Mouse (Mus musculus): ENCODE measurements around the gene Ankrd34c. TPM values are rescaled to one million over a fixed set of nuclear protein-coding genes. Genes with fewer than 3 reads are reported as not detected.

Ankrd34c gene
- polyA plus RNA-seq, 1 experiment from 2014 or later = 0.45 TPM

DNA sequence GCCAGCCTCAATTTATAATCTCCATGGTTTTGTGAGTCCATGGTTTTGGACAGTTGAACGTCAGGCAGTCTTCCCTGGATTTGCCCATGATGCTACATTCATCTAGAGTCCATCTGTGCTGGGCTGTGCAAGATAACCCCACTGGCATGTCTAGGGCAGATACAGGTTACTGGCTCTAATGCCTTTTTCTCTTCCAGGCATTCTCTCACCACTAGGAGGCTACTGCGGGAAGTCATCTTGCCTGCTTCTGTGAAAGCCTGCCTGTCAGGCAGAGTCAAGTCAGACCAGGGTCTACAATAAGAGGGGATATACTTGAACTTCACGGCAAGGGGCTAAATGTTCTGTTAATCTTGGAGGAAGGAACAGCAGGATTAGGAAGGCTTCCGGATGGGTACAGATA, 31.4 kb downstream of the Ankrd34c start:
- Histone ChIP-seq H3K27ac (replicated peaks) (no peak overlapping the region), H3K4me3 (no peak overlapping the region), H3K27me3 (no peaks in the 10 kb centered on the region), H3K36me3 (no peaks in the 10 kb centered on the region), H3K9me3 (no peaks in the 10 kb centered on the region), H3K9ac (no peak overlapping the region), H3K4me2 (no peak overlapping the region), H3K4me1 (replicated peaks) (peaks cover 9% of the 10 kb centered on the region)
- 22% methylated on average over 4 of the region's 4 CpGs for WGBS
- ATAC-seq (ENCODE audit: low FRiP score, low read depth) = no peak

DNA sequence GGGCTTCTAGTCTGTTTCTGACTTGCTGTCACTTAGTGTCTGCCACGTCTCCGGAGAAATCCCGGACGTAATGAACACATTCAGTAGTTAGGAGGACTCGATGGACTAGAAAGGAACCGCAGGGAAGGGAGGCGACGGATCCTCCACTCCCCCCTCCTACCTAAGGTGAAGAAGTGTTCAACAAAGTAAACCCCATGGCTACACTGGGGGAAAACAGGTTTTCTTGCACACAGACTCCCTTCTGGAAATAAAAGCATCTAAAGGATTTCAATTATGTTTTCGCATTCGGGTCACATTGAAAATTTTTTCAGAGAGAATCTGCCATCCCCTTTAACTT, 33.1 kb downstream of the Ankrd34c start:
- no peaks in the 10 kb centered on the region for H3K9me3 ChIP-seq
- H3K4me2 ChIP-seq = peak overlapping the region; percentile 95
- peaks cover 11% of the 10 kb centered on the region; the same call in 1 of the 2 replicates for H3K36me3 ChIP-seq
- 10% methylated on average over 10 of the region's 10 CpGs for WGBS
- H3K9ac ChIP-seq = peak overlapping the region; percentile 63
- H3K4me3 ChIP-seq = peak overlapping the region; percentile 68
- ATAC-seq (ENCODE audit: low FRiP score, low read depth) = no peak; the same call in 1 of the 2 replicates
- peaks cover 9% of the 10 kb centered on the region for H3K4me1 ChIP-seq (replicated peaks)
- peak overlapping the region; percentile 89 for H3K27ac ChIP-seq (replicated peaks)
- H3K27me3 ChIP-seq = no peaks in the 10 kb centered on the region

GRCm38 (mm10) chr9:89704265-89705196, 33.7 kb downstream of the Ankrd34c start, which contains the start of gene Tmed3:
Gene Tmed3, minus strand, starts transcription at chr9:89705068.
- no peaks in the 10 kb centered on the region for H3K27me3 ChIP-seq
- H3K9ac ChIP-seq = peak within 1 kb of the TSS; percentile 84
- ATAC-seq (ENCODE audit: low FRiP score, low read depth) = peak; percentile 99
- peak within 1 kb of the TSS; percentile 95 for H3K4me2 ChIP-seq
- peaks cover 14% of the 10 kb centered on the region for H3K36me3 ChIP-seq
- WGBS = 2% methylated on average over 52 of the region's 52 CpGs
- no peaks in the 10 kb centered on the region for H3K9me3 ChIP-seq
- H3K4me3 ChIP-seq = peak within 1 kb of the TSS; percentile 68
- peaks cover 9% of the 10 kb centered on the region for H3K4me1 ChIP-seq (replicated peaks)
- peak within 1 kb of the TSS; percentile 89 for H3K27ac ChIP-seq (replicated peaks)

DNA sequence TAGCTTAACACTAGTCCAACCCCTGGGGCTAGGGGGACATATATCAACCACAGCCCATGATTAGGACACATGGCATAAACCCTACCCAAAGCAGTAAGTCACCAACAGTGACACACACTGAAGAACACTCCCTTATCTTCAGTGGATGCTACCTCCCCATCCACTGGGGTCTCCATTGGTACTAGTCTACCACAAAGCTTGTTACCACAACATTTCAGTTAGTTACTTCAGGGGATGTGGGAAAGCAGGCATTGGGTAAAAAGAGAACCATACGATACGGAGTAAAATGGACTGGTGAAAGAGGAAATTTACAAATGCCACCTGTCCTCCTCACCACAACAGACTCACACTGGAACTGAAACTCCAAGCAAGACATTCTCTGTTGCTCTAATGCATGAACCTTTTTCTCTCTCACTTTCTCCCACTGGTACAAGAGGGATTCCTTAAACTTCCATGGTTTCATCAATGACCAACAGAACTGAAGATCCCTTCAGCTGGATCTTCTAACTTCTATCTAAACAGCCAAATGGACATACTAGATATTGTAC, 37.3 kb downstream of the Ankrd34c start:
- no peak overlapping the region for H3K9ac ChIP-seq
- H3K4me1 ChIP-seq (replicated peaks) = peaks cover 9% of the 10 kb centered on the region
- no peaks in the 10 kb centered on the region for H3K9me3 ChIP-seq
- H3K27me3 ChIP-seq = no peaks in the 10 kb centered on the region
- no peak overlapping the region for H3K4me3 ChIP-seq
- H3K27ac ChIP-seq (replicated peaks) = no peak overlapping the region
- H3K4me2 ChIP-seq = no peak overlapping the region
- ATAC-seq (ENCODE audit: low FRiP score, low read depth) = no peak
- H3K36me3 ChIP-seq = peaks cover 28% of the 10 kb centered on the region
- WGBS = 100% methylated on average over 2 of the region's 2 CpGs

DNA sequence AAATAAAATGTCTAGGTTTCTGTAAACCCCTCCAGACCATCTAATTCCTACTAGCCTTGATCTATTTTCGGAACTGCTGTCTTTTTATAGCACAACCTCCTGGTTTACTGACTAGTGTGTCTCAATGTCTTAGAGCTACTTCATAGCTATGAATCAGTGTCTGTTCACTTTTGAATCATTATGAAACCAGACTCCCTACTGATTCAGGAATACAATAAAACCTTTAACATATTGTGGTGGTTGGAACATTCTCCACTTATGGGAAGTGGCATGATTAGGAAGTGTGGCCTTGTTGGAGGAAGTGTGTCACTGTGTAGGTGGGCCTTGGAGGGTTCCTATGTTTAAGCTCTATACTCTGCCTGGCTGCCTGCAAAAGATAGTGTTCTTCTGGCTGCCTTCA, 43.1 kb downstream of the Ankrd34c start:
- H3K4me3 ChIP-seq = no peak overlapping the region
- H3K4me2 ChIP-seq = no peak overlapping the region
- H3K27ac ChIP-seq (replicated peaks) = no peak overlapping the region
- H3K4me1 ChIP-seq (replicated peaks) = no peaks in the 10 kb centered on the region
- H3K9ac ChIP-seq = no peak overlapping the region
- 98% methylated on average over 1 of the region's 1 CpGs for WGBS
- no peaks in the 10 kb centered on the region for H3K9me3 ChIP-seq
- no peaks in the 10 kb centered on the region for H3K27me3 ChIP-seq
- peaks cover 17% of the 10 kb centered on the region for H3K36me3 ChIP-seq
- no peak for ATAC-seq (ENCODE audit: low FRiP score, low read depth)

- 96% methylated on average over 2 of the region's 2 CpGs for WGBS
These were observed 44.6 kb downstream of the Ankrd34c start for GRCm38 (mm10) chr9:89693670-89694069.

GRCm38 (mm10) chr9:89689179-89689578, 49.1 kb downstream of the Ankrd34c start:
- no peaks in the 10 kb centered on the region for H3K27me3 ChIP-seq
- peak; percentile 42; the same call in 1 of the 2 replicates for ATAC-seq (ENCODE audit: low FRiP score, low read depth)
- no peak overlapping the region for H3K9ac ChIP-seq
- no peak overlapping the region for H3K27ac ChIP-seq (replicated peaks)
- H3K4me1 ChIP-seq (replicated peaks) = no peaks in the 10 kb centered on the region
- no peaks in the 10 kb centered on the region for H3K9me3 ChIP-seq
- no peaks in the 10 kb centered on the region for H3K36me3 ChIP-seq
- no peak overlapping the region for H3K4me2 ChIP-seq
- WGBS = 68% methylated on average over 1 of the region's 1 CpGs
- no peak overlapping the region for H3K4me3 ChIP-seq

More at GRCm38 (mm10) chr9:89693670-89694069, 44.6 kb downstream of the Ankrd34c start:
- Histone ChIP-seq H3K4me2 (no peak overlapping the region), H3K27me3 (no peaks in the 10 kb centered on the region), H3K4me3 (no peak overlapping the region), H3K4me1 (replicated peaks) (no peaks in the 10 kb centered on the region), H3K36me3 (peaks cover 7% of the 10 kb centered on the region), H3K9me3 (no peaks in the 10 kb centered on the region), H3K9ac (no peak overlapping the region), H3K27ac (replicated peaks) (no peak overlapping the region)
- no peak for ATAC-seq (ENCODE audit: low FRiP score, low read depth)

DNA sequence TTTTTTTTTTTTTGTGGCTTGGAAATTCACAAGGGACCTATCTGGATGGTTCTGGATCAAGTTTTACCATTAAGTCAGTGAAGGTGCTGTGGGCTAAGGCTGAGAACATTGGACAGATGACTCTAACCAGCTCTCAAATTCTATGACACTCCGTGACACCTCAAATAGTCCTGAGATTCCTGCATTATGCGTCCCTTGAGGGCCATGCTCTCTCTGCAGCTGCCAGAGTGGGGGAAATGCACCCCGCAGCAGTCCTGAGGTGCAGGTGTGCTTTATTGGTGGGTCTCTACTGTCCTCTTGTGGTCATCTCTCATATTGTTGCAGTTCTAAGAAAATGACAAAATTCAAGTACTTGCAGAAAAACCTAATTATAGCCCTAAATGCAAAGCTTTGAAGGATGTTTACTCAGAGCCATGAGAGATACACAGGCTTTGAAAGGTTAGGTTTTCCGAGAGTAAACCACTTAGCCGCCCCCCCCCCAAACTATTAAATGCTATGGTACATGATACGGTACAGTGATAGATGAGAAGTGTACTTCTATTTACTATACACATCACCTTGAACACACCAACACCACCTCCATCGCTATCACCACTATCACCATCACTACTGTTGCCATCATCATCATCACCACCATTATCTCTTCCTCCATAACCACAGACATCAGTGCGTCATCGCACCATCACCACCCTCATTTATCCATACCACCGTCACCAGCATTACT, 50.6 kb downstream of the Ankrd34c start:
- Histone ChIP-seq H3K4me2 (no peak overlapping the region), H3K27ac (replicated peaks) (no peak overlapping the region), H3K4me1 (replicated peaks) (no peaks in the 10 kb centered on the region), H3K27me3 (no peaks in the 10 kb centered on the region), H3K9me3 (no peaks in the 10 kb centered on the region), H3K36me3 (no peaks in the 10 kb centered on the region), H3K4me3 (no peak overlapping the region), H3K9ac (no peak overlapping the region)
- ATAC-seq (ENCODE audit: low FRiP score, low read depth) = peak; percentile 76
- 60% methylated on average over 10 of the region's 10 CpGs for WGBS

- no peak for ATAC-seq (ENCODE audit: low FRiP score, low read depth)
- Histone ChIP-seq H3K4me1 (replicated peaks) (no peaks in the 10 kb centered on the region), H3K9me3 (no peaks in the 10 kb centered on the region), H3K27me3 (no peaks in the 10 kb centered on the region), H3K9ac (no peak overlapping the region), H3K27ac (replicated peaks) (no peak overlapping the region), H3K4me2 (no peak overlapping the region), H3K36me3 (no peaks in the 10 kb centered on the region), H3K4me3 (no peak overlapping the region)
- 76% methylated on average over 2 of the region's 2 CpGs for WGBS
These were observed 52.0 kb downstream of the Ankrd34c start for GRCm38 (mm10) chr9:89686262-89686661.

DNA sequence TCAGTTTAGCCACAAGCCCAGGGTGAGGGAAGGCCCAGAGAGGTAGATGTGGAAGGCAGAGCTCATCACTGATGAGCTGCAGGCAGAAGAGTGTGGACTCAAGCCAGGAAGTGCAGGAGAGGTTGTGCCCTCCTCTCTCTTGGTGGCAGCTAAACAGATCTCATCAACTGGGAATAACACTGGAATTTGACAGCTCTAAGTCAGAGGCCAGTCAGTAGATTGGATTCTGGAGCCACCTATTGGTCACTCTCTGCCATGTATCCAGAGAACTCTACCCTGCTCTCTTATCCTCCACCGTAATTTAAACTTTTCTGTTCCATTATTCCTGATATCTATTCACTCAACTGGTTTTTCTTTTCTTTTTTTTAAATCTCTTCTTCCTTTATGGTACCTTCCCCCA, 59.3 kb downstream of the Ankrd34c start:
- no peak overlapping the region for H3K9ac ChIP-seq
- 61% methylated on average over 1 of the region's 1 CpGs for WGBS
- ATAC-seq (ENCODE audit: low FRiP score, low read depth) = peak; percentile 85
- H3K4me2 ChIP-seq = no peak overlapping the region
- H3K4me1 ChIP-seq (replicated peaks) = no peaks in the 10 kb centered on the region
- no peak overlapping the region for H3K27ac ChIP-seq (replicated peaks)
- H3K27me3 ChIP-seq = no peaks in the 10 kb centered on the region
- no peaks in the 10 kb centered on the region for H3K9me3 ChIP-seq
- H3K4me3 ChIP-seq = no peak overlapping the region
- H3K36me3 ChIP-seq = no peaks in the 10 kb centered on the region
